10 mouse cellular contexts compared by ENCODE assay signal in the genomic region with DNA sequence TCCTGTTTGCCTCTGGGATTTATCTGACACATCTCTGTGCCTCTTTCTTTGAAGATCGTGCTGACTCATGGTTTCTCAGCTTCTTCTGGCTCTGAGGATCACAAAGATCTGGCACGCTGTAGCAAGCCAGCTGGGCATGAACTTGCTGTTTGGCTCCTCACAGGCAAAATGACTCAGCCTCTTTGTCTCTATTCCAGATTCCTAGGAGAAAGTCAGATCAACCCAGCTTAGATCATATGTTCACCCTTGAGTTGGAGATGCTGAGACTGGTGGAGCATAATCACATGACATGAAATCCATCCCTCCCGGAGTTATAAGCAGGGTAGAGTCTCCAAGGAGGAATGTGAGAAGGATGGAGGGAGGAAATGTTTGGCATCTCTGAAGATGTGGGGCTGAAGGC. TPM values are rescaled to one million over a fixed set of nuclear protein-coding genes. Genes with fewer than 3 reads are reported as not detected.
DNase-seq lines count a peak whose midpoint lies in the region; ATAC-seq lines count a peak whose summit lies in the region.
"Had no signal": no experiment of that assay in that cellular context is flagged by ENCODE, and none has a peak within 500 bp of the region (broad histone marks: within the 10 kb centered on the region; RNA-seq: fewer than 3 reads in every experiment).

No protein-coding gene starts in this region.

- H3K4me3 ChIP-seq in embryonic facial prominence, embryonic 14.5 days (ENCODE audit: low read depth, low read length) = no peak overlapping the region
- H3K4me3 ChIP-seq in embryonic facial prominence, embryonic 10.5 days = no peak overlapping the region

- no peaks in the 10 kb centered on the region for H3K27me3 ChIP-seq in embryonic facial prominence, embryonic 14.5 days (replicated peaks; ENCODE audit: control insufficient read depth, insufficient read depth, low read length)
- no peaks in the 10 kb centered on the region for H3K27me3 ChIP-seq in embryonic facial prominence, embryonic 10.5 days (replicated peaks; ENCODE audit: low read depth, poor library complexity, severe bottlenecking)

- no peaks in the 10 kb centered on the region for H3K36me3 ChIP-seq in embryonic facial prominence, embryonic 14.5 days (ENCODE audit: control insufficient read depth, insufficient read depth, low read length)
- no peaks in the 10 kb centered on the region for H3K36me3 ChIP-seq in embryonic facial prominence, embryonic 10.5 days (replicated peaks)

- intact Hi-C loops in heart, postnatal 10 days (cut with DNase I) = no loop called here

- H3K9ac ChIP-seq in embryonic facial prominence, embryonic 14.5 days (ENCODE audit: low read depth, low read length) = no peak overlapping the region
- H3K9ac ChIP-seq: lung, embryonic 14.5 days had no signal

- no peak for ATAC-seq in embryonic facial prominence, embryonic 14.5 days (ENCODE audit: low read depth)
- no peak for ATAC-seq in activated CD4-positive, CD25-positive, alpha-beta regulatory T cell, adult 4 months
- no peak for ATAC-seq in erythroid progenitor cell, adult 5-6 weeks (replicated peaks; ENCODE audit: low FRiP score, poor library complexity, severe bottlenecking)
- no peak for ATAC-seq in erythroblast, adult 5-6 weeks (replicated peaks; ENCODE audit: low FRiP score, poor library complexity, severe bottlenecking)

- no peak overlapping the region for H3K4me2 ChIP-seq in embryonic facial prominence, embryonic 14.5 days (ENCODE audit: low read depth, low read length)
- H3K4me2 ChIP-seq: lung, embryonic 14.5 days had no signal

- DNase-seq in embryonic facial prominence, embryonic 14.5 days (ENCODE audit: low spot score) = peak; percentile 8
- no peak for DNase-seq in embryonic facial prominence, embryonic 10.5 days (ENCODE audit: low spot score)
- peak; percentile 7 to 36 for DNase-seq in urinary bladder, postnatal 36 days (ENCODE audit: low spot score in 2 of 2)
- DNase-seq in urinary bladder, postnatal 4 days (ENCODE audit: low spot score in 2 of 2) = no peak
- peak; percentile 28 to 56 for DNase-seq in heart, postnatal 10 days
- DNase-seq: B cell, adult 2 months; lung, embryonic 14.5 days had no signal

- no peaks in the 10 kb centered on the region for H3K4me1 ChIP-seq in embryonic facial prominence, embryonic 14.5 days (ENCODE audit: control insufficient read depth, insufficient read depth, low read length)
- no peaks in the 10 kb centered on the region for H3K4me1 ChIP-seq in embryonic facial prominence, embryonic 10.5 days

- no peaks in the 10 kb centered on the region for H3K9me3 ChIP-seq in embryonic facial prominence, embryonic 14.5 days (ENCODE audit: control insufficient read depth, low read length)
- no peaks in the 10 kb centered on the region for H3K9me3 ChIP-seq in embryonic facial prominence, embryonic 10.5 days

- H3K27ac ChIP-seq in embryonic facial prominence, embryonic 14.5 days (replicated peaks; ENCODE audit: low read depth, low read length) = no peak overlapping the region
- no peak overlapping the region for H3K27ac ChIP-seq in embryonic facial prominence, embryonic 10.5 days (replicated peaks)

- 66% methylated on average over 3 of the region's 3 CpGs for WGBS in embryonic facial prominence, embryonic 14.5 days
- 86% methylated on average over 3 of the region's 3 CpGs for WGBS in embryonic facial prominence, embryonic 10.5 days

RNA-seq across cellular contexts. Expression of a gene that starts 27.9 kb away (rescaled TPM):
- polyA plus RNA-seq in embryonic facial prominence, embryonic 14.5 days (2014; fragmentation: Nextera tagmentation; extraction: Ambion mirVana) = 55.0 and 56.0 TPM in 2 replicates
- 64.8 and 66.8 TPM in 2 replicates for polyA plus RNA-seq in embryonic facial prominence, embryonic 10.5 days (2016; fragmentation: Nextera tagmentation; extraction: Ambion mirVana)
- 10 to 100 TPM; 59.4 to 69.5 TPM for total RNA-seq in heart, postnatal 10 days (2021)
- 10 to 100 TPM in 1 of 2 experiments, 1 to 10 TPM in 1; 8.5 to 10.4 TPM for polyA plus RNA-seq in activated CD4-positive, CD25-positive, alpha-beta regulatory T cell, adult 4 months (2017; shearing (Covaris generic))
- total RNA-seq in erythroid progenitor cell, adult 5-6 weeks (2015; ENCODE audit: low replicate concordance) = 89.7 and 115 TPM in 2 replicates
- 60.0 and 114 TPM in 2 replicates for total RNA-seq in erythroid progenitor cell, adult 5-6 weeks (2017; ENCODE audit: low replicate concordance)
- 47.1 and 80.7 TPM in 2 replicates for total RNA-seq in erythroblast, adult 5-6 weeks (2015; ENCODE audit: low replicate concordance)
- 84.6 and 95.6 TPM in 2 replicates for total RNA-seq in erythroblast, adult 5-6 weeks (2017; ENCODE audit: low replicate concordance)

Comparison
In these comparisons a context has a peak if more than half of its experiments do, and no peak if none do; other contexts are left out.
1. DNase-seq: peak in embryonic facial prominence, embryonic 14.5 days (single experiment), urinary bladder, postnatal 36 days (2 of 2) and heart, postnatal 10 days (2 of 2); none in embryonic facial prominence, embryonic 10.5 days (single experiment) and urinary bladder, postnatal 4 days (0 of 2).